Mouse (Mus musculus) testis, adult 2 months (tissue): ENCODE measurements around the gene Frmd5. TPM values are rescaled to one million over a fixed set of nuclear protein-coding genes. Genes with fewer than 3 reads are reported as not detected.
"Not testable (repeated sequence)": the region's sequence is repeated elsewhere in the genome, so short reads cannot be mapped to it uniquely, and the experiment has no call there.

Experiments
- H3K27ac ChIP-seq: fragments of 200-500 bp; 2 replicates; pipeline ENCODE4 v1.5.1; 2012; ENCODE audit warnings: low read depth, low read length; ENCODE audit not compliant: control insufficient read depth, insufficient read depth
- H3K27me3 ChIP-seq: fragments of 200-500 bp; 2 replicates; pipeline ENCODE4 v1.6.1; 2012; ENCODE audit warnings: mild to moderate bottlenecking, low read length, moderate library complexity; ENCODE audit not compliant: control insufficient read depth, insufficient read depth
- H3K36me3 ChIP-seq: fragments of 200-500 bp; 2 replicates; pipeline ENCODE4 v1.6.1; 2012; ENCODE audit warnings: mild to moderate bottlenecking, low read length; ENCODE audit not compliant: control insufficient read depth, insufficient read depth
- H3K4me1 ChIP-seq: fragments of 200-500 bp; 2 replicates; pipeline ENCODE4 v1.6.1; 2012; ENCODE audit warnings: low read length; ENCODE audit not compliant: control insufficient read depth, insufficient read depth
- H3K4me3 ChIP-seq: fragments of 200-500 bp; 2 replicates; pipeline ENCODE4 v1.5.1; 2012; ENCODE audit warnings: low read depth, mild to moderate bottlenecking, low read length, moderate library complexity, mixed read lengths; ENCODE audit not compliant: control insufficient read depth
- CTCF ChIP-seq: fragments of 200-500 bp; IDR thresholded peaks from 2 replicates; pipeline ENCODE4 v1.5.1; 2012; ENCODE audit warnings: low read depth, mild to moderate bottlenecking, inconsistent platforms, low read length, moderate library complexity; ENCODE audit not compliant: control insufficient read depth, insufficient read depth, insufficient replicate concordance
- POLR2A ChIP-seq: fragments of 200-500 bp; IDR thresholded peaks from 2 replicates; pipeline ENCODE4 v1.6.1; 2012; ENCODE audit warnings: low read depth, mild to moderate bottlenecking, inconsistent platforms, low read length, moderate library complexity; ENCODE audit not compliant: control insufficient read depth
- polyA plus RNA-seq: library from polyadenylated mRNA; depleted of rRNA; stranded (reverse); fragments of >200 nt; gene quantifications from 2 replicates; pipeline ENCODE4 v1.2.3, GENCODE M21; 2012

Frmd5 gene
- polyA plus RNA-seq, 1 experiment, result 1.6 TPM

DNA sequence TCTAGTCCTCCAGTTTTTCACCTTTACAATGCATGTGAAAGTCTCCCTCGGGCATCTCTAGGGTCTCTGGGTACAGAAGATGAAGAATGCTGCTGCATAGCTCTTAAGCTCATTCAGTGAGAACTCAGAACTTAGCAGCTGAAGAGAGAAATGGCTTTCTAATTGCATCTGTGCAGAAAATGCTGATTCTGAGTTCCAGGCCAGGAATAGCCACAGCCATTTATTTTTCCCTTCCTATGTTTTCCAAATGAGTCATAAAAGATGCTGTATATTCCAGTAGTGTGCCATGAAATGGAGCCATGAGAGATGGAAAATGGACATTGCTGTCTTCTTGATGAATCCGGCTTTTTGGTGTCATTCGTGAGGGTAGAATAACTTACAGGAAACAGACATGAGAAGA, 21.5 kb upstream of the Frmd5 start:
- H3K27ac ChIP-seq, result no peak overlapping the region
- H3K36me3 ChIP-seq, result no peaks in the 10 kb centered on the region
- no peak overlapping the region for H3K4me3 ChIP-seq
- H3K27me3 ChIP-seq, result no peaks in the 10 kb centered on the region
- no peak for TF ChIP-seq POLR2A
- TF ChIP-seq CTCF, result no peak
- no peaks in the 10 kb centered on the region for H3K4me1 ChIP-seq

DNA sequence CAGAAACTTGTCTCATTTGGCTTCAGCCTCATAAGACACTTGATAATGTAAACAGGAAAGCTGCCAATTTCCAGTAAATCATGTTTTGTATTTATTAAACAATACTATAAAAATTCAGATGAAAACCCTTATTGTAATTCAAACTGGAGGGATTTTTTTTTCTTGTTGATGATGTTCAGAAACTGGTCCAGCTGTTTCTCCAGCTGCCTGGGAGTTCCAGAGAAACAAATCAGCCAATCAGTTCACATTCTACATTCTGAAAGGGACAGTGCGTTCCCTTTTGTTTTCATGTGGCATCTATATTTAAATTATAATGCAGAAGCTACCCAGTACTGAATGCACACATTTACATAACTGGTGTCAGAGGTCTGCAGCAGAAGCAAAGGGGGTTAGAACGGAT, 19.3 kb upstream of the Frmd5 start:
- Histone ChIP-seq H3K4me3 (no peak overlapping the region), H3K4me1 (no peaks in the 10 kb centered on the region), H3K36me3 (no peaks in the 10 kb centered on the region), H3K27ac (no peak overlapping the region), H3K27me3 (no peaks in the 10 kb centered on the region)
- no peak for TF ChIP-seq POLR2A
- TF ChIP-seq CTCF, result no peak

DNA sequence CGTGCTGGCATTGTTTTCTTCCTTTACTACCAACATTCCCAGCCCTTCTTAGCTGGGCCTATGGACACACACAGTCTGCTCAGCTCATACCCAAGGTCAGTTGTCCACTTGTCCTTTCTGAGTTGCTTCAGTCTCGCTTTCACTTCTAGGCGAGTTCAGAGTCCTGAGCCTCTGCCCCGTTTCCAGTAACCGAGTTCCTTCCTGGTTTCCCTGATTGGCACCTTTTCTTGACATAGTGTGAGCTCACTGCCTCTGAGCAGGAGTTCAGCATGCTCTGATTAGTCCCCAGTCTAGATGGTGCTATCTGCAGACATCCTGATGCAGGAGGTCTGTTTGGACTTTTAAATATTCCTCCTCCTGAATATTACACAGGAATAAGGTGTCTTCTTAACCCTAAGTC, 17.8 kb upstream of the Frmd5 start:
- Histone ChIP-seq H3K27ac (no peak overlapping the region), H3K4me1 (no peaks in the 10 kb centered on the region), H3K27me3 (no peaks in the 10 kb centered on the region), H3K4me3 (no peak overlapping the region), H3K36me3 (no peaks in the 10 kb centered on the region)
- no peak for TF ChIP-seq POLR2A
- no peak for TF ChIP-seq CTCF

DNA sequence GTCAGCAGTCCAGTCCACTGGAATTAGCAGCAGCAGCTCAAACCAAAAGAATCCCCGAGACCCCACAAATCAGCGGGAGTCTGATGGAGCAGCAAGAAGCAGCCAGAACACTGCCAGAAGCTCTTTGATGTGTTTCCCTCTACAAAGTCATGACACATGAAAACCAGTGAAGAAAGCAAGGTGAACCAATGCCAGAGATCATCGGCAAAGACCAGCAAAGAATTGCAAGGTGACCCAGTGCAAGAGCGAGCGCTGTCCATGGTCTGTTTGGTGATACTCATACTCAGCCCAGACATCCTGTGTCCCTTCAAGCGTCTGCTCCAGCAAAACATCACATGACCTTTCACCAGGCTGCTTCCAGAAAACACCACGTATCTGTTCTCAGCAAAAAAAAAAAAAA, 14.9 kb upstream of the Frmd5 start:
- Histone ChIP-seq H3K36me3 (no peaks in the 10 kb centered on the region), H3K27me3 (no peaks in the 10 kb centered on the region), H3K4me3 (no peak overlapping the region), H3K27ac (no peak overlapping the region), H3K4me1 (no peaks in the 10 kb centered on the region)
- no peak for TF ChIP-seq POLR2A
- TF ChIP-seq CTCF, result no peak

DNA sequence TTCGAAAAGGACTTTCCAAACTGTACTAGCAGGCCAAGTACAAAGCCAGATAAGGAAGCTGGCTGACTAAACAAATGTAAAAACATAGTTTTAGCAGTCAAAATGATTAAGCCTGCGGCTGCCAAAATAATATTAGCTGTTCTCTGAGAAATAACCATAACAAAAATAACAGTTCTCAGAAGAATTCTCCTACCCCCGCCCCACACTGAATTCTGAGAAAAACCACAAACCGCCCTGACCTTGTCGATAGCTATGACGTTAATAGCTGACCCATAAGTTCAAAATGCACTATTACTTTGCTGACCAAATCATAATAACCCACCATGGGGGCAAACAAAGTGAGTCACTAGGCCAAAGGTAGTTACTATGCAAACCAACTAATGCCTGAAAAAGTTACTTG, 4.0 kb upstream of the Frmd5 start:
- not testable (repeated sequence) for H3K36me3 ChIP-seq, H3K4me3 ChIP-seq, H3K27ac ChIP-seq, H3K4me1 ChIP-seq, H3K27me3 ChIP-seq

DNA sequence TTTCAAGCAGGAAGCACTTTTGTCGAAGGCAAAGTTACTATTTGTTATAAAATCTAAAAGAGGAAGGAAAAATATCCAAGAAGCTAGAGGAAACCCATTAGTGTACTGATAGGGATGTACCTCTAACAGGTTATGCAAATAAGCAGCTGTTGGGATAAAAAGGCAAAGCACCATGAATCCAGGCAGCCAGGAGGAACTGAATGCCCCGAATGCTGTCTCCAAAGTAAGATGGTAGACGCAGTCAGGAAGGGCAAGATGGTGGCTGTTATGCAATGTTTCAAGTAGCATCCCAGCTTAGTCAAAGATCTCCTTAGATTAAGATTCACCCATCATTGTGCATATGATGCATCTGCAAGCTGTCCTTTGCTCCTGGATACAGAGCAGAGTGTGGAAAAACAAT, 2.2 kb upstream of the Frmd5 start:
- peaks cover 9% of the 10 kb centered on the region for H3K4me1 ChIP-seq
- no peaks in the 10 kb centered on the region for H3K36me3 ChIP-seq
- no peak overlapping the region for H3K27ac ChIP-seq
- no peak for TF ChIP-seq CTCF
- no peak for TF ChIP-seq POLR2A
- H3K27me3 ChIP-seq, result peaks cover 2% of the 10 kb centered on the region; the same call in 1 of the 2 replicates
- H3K4me3 ChIP-seq, result no peak overlapping the region

DNA sequence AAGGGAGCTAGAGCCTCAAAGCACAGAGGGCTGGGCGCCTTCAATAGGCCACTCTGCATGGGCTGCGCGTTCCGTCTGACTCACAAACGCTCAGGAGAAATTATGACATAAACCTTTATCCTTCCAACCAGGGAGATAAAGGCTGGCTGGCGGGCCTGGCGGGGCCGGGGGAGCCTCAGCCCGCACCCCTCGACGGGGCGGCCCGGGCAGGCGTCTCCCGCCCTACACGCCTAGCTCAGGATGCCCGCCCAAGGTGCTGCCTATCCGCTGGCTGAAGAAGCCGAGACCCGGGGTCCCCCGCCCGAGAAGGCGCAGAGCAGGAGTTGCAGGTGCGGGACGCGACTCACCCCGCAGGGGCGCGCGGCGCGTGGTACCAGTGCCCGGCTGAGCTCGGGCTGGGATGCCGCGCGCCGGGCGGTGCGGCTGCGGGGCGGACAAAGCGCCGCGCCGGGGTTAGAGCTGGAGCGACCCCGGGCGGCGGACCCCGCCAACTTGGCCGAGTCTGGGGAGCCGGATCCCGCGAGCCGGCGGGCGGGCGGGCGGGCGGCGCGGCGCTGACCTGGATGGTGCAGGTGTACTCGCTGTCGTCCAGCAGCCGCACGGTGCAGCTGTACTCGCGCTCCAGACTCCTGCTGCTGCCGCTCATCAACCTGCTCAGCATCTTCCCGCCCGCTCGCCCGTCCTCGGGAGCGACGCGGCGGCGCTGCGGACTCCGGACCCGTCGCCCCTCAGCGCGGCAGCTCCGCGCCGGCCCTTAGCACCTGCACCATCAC, 530 bp downstream of the Frmd5 start:
- peak overlapping the region; percentile 91 for H3K4me3 ChIP-seq
- TF ChIP-seq CTCF (no peak), POLR2A (no peak)
- peaks cover 2% of the 10 kb centered on the region; the same call in 1 of the 2 replicates for H3K27me3 ChIP-seq
- H3K36me3 ChIP-seq, result no peaks in the 10 kb centered on the region
- H3K27ac ChIP-seq, result no peak overlapping the region
- H3K4me1 ChIP-seq, result peaks cover 9% of the 10 kb centered on the region

DNA sequence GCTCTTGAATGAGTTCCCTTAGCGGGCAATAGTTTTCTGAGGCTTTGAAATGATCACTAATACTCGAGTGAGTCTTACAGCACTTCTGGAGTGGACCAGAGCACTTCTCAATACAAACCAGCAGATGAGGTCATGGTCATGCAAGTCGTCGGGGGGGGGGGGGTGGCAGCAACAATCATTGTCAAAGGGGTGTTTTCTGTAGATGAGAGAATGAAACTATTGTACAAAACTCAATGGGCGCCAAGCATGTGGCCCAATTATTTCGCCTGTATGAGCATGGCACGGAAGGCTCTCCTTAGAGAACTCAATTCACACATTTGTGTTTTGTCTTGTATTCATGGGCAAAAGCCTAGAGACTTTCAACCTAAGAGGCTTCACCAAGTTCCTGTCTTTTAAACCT, 7.8 kb downstream of the Frmd5 start:
- no peak overlapping the region for H3K27ac ChIP-seq

More for the DNA sequence above, 7.8 kb downstream of the Frmd5 start:
- no peak for TF ChIP-seq CTCF
- no peak for TF ChIP-seq POLR2A
- Histone ChIP-seq H3K36me3 (no peaks in the 10 kb centered on the region), H3K4me3 (no peak overlapping the region), H3K4me1 (no peaks in the 10 kb centered on the region), H3K27me3 (no peaks in the 10 kb centered on the region)
